Mouse (Mus musculus): ENCODE data around the gene Lrrc38. TPM values are rescaled to one million over a fixed set of nuclear protein-coding genes. Genes with fewer than 3 reads are reported as not detected.

Lrrc38 gene
- total RNA-seq, 1 experiment = 0.22 TPM

DNA sequence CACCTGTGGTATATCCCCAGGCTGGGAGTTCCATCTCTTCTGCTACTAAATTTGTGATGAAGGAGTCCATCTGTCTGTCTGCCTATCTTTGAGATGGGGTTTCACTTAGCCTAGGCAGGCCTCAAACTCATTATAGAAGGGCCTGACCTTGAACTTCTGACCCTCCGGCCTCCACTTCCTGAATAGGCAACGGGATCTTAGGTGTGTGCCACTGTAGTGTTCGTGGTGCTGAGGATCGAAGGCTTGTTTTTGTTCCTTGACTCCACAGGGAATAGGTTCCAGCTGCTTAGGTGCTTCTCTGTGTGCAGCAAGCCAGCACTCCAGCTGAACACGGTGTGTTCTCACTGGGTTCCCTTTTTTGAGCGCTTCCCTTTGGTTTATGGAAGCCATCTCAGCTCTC lies 36.3 kb upstream of the Lrrc38 start:
- in situ Hi-C loops (cut with MboI; ENCODE audit: low sequenced_read_pairs in 2 of 2, unreplicated experiment in 2 of 2) = no loop called here
- peak overlapping the region; percentile 58; the same call in 1 of the 2 replicates for H3K9ac ChIP-seq (ENCODE audit: insufficient read depth, low read depth, low read length, poor library complexity, severe bottlenecking)
- no peaks in the 10 kb centered on the region for H3K9me3 ChIP-seq (ENCODE audit: control insufficient read depth, insufficient read depth, low read depth, low read length)
- peaks cover 2 to 6% of the 10 kb centered on the region in 2 experiments; a peak in 3 of 4 replicates for H3K4me1 ChIP-seq (ENCODE audit: control insufficient read depth in 2 of 2, insufficient read depth in 2 of 2, low read length in 2 of 2, poor library complexity in 1 of 2)
- TF ChIP-seq HCFC1 (IDR thresholded peaks at IDR 0.05; ENCODE audit: borderline replicate concordance, insufficient read depth, low read length) = no peak
- TF ChIP-seq MAFK (IDR thresholded peaks at IDR 0.05; ENCODE audit: insufficient read depth, low read depth, low read length) = no peak
- TF ChIP-seq ZC3H11A (IDR thresholded peaks at IDR 0.05; ENCODE audit: borderline replicate concordance, low read depth, low read length) = no peak
- H3K27ac ChIP-seq (ENCODE audit: insufficient read depth, low read depth, low read length, poor library complexity, severe bottlenecking) = peak overlapping the region; percentile 53; the same call in 1 of the 2 replicates
- H3K4me3 ChIP-seq (ENCODE audit: insufficient read depth in 1 of 2, low read depth in 1 of 2, low read length in 2 of 2, poor library complexity in 1 of 2, severe bottlenecking in 1 of 2) = no peak overlapping the region
- no peak for DNase-seq (ENCODE audit: low read depth, low spot score)
- H3K36me3 ChIP-seq (ENCODE audit: control insufficient read depth, insufficient read depth, low read length, poor library complexity, severe bottlenecking) = peaks cover 3% of the 10 kb centered on the region; the same call in 1 of the 2 replicates

DNA sequence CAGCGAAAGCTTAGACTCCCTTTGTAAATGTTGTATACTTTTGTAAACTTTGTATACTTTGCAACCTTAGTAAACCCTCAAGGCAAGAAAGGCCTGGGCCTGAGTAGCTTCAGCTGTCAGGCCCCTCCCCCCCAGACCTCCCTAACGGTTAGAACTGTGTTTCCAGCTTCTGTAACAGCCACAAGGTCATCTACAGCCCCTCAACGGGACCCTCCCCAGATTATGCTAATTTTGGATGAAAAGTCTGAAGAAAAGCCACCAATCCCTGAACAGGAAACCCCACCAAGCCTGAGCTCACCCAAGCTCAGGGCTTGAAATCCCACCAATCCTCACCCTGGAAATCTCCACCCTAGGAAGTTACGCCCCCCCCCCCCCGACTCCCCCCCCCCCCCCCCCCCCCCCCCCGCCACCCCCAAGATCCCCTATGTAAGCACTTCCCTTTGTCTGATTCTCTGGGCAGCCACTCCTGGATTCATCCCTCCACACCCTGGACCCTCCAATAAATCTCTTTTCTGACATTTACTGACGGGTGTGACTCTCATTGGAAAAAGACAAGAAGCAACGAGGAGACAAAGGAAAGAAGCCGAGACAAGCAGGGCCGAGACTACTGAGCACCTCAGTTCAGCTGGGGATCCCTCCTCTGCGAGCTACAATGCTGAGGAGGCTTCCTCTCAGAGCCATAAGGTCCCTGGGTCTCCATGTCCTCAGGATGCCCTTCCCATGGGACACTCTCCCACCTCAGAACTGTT lies 25.2 kb upstream of the Lrrc38 start:
- Histone ChIP-seq H3K9ac (ENCODE audit: insufficient read depth, low read depth, low read length, poor library complexity, severe bottlenecking) (no peak overlapping the region), H3K4me3 (ENCODE audit: insufficient read depth in 1 of 2, low read depth in 1 of 2, low read length in 2 of 2, poor library complexity in 1 of 2, severe bottlenecking in 1 of 2) (no peak overlapping the region)
- DNase-seq (ENCODE audit: low read depth, low spot score) = no peak

DNA sequence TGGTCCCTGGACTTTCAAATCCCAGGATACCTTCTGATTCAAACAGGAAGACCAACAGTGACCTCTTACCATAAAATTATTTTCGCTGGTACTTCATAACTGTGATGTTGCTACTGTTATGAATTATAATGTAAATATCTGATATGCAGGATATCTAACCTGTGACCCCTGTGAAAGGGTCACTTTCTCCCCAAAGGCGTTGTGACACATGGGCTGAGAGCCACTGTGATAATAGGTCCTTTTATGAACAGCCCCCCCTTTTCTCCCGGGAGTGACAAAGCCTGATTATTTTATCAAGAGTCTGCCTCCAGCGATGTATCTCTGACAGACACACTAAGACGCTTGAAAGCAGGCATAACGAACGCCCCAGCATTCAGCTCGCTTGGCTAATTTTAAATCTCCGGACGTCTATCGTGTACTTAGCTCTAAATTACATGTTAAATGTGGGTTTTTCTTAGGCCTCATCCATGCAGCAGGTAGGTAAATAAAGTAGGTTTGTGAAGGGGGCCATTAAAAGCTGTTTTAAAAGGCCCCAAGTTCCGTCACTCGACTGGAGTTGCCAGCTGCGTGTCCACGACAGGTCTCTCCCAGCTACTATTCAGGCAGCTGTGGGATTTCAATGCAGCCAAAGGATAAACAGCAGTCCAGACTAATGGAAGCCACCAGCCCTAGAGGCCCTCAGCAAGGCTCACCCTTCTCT lies 24.5 kb upstream of the Lrrc38 start:
- TF ChIP-seq ZNF384 (IDR thresholded peaks at IDR 0.05; ENCODE audit: low read depth, low read length) (no peak), CHD2 (IDR thresholded peaks at IDR 0.05; ENCODE audit: low read depth, low read length) (no peak), ZC3H11A (IDR thresholded peaks at IDR 0.05; ENCODE audit: borderline replicate concordance, low read depth, low read length) (no peak)
- no peaks in the 10 kb centered on the region for H3K36me3 ChIP-seq (ENCODE audit: control insufficient read depth, insufficient read depth, low read length, poor library complexity, severe bottlenecking)
- H3K9ac ChIP-seq (ENCODE audit: insufficient read depth, low read depth, low read length, poor library complexity, severe bottlenecking) = no peak overlapping the region; the same call in 1 of the 2 replicates
- H3K4me3 ChIP-seq (ENCODE audit: insufficient read depth in 1 of 2, low read depth in 1 of 2, low read length in 2 of 2, poor library complexity in 1 of 2, severe bottlenecking in 1 of 2) = no peak overlapping the region
- H3K27ac ChIP-seq (ENCODE audit: insufficient read depth, low read depth, low read length, poor library complexity, severe bottlenecking) = no peak overlapping the region
- H3K4me1 ChIP-seq (ENCODE audit: control insufficient read depth in 2 of 2, insufficient read depth in 2 of 2, low read length in 2 of 2, poor library complexity in 1 of 2) = peaks cover 7 to 13% of the 10 kb centered on the region in 2 experiments
- in situ Hi-C loops (cut with MboI; ENCODE audit: low sequenced_read_pairs in 2 of 2, unreplicated experiment in 2 of 2) = no loop called here
- DNase-seq (ENCODE audit: low read depth, low spot score) = no peak
- no peaks in the 10 kb centered on the region for H3K9me3 ChIP-seq (ENCODE audit: control insufficient read depth, insufficient read depth, low read depth, low read length)

More for the DNA sequence above, 25.2 kb upstream of the Lrrc38 start:
- TF ChIP-seq HCFC1 (IDR thresholded peaks at IDR 0.05; ENCODE audit: borderline replicate concordance, insufficient read depth, low read length) = no peak
- TF ChIP-seq MAFK (IDR thresholded peaks at IDR 0.05; ENCODE audit: insufficient read depth, low read depth, low read length) = no peak
- no peak for TF ChIP-seq ZC3H11A (IDR thresholded peaks at IDR 0.05; ENCODE audit: borderline replicate concordance, low read depth, low read length)
- TF ChIP-seq ZNF384 (IDR thresholded peaks at IDR 0.05; ENCODE audit: low read depth, low read length) = no peak
- TF ChIP-seq CHD2 (IDR thresholded peaks at IDR 0.05; ENCODE audit: low read depth, low read length) = no peak
- peak overlapping the region; percentile 37; the same call in 1 of the 2 replicates for H3K27ac ChIP-seq (ENCODE audit: insufficient read depth, low read depth, low read length, poor library complexity, severe bottlenecking)
- peaks cover 7 to 13% of the 10 kb centered on the region in 2 experiments for H3K4me1 ChIP-seq (ENCODE audit: control insufficient read depth in 2 of 2, insufficient read depth in 2 of 2, low read length in 2 of 2, poor library complexity in 1 of 2)
- in situ Hi-C loops (cut with MboI; ENCODE audit: low sequenced_read_pairs in 2 of 2, unreplicated experiment in 2 of 2) = no loop called here
- H3K9me3 ChIP-seq (ENCODE audit: control insufficient read depth, insufficient read depth, low read depth, low read length) = no peaks in the 10 kb centered on the region
- H3K36me3 ChIP-seq (ENCODE audit: control insufficient read depth, insufficient read depth, low read length, poor library complexity, severe bottlenecking) = no peaks in the 10 kb centered on the region

DNA sequence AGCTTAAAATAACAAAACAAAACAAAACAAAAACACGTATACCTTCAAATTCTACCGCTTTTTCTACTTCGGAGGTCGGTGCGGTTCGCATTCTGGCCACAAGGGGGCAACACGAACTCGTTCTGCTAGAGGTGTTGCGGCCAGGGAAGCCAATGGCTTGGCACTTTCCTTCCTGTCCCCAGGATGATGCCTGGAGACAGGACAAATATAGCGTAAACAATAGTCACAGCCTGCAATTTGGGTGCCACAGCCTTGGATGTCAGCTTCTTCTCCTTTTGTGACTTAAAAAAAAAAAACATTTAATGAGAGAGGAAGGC lies 24.0 kb upstream of the Lrrc38 start:
- Histone ChIP-seq H3K4me1 (ENCODE audit: control insufficient read depth in 2 of 2, insufficient read depth in 2 of 2, low read length in 2 of 2, poor library complexity in 1 of 2) (peaks cover 7 to 13% of the 10 kb centered on the region in 2 experiments), H3K36me3 (ENCODE audit: control insufficient read depth, insufficient read depth, low read length, poor library complexity, severe bottlenecking) (no peaks in the 10 kb centered on the region), H3K9ac (ENCODE audit: insufficient read depth, low read depth, low read length, poor library complexity, severe bottlenecking) (no peak overlapping the region; the same call in 1 of the 2 replicates), H3K4me3 (ENCODE audit: insufficient read depth in 1 of 2, low read depth in 1 of 2, low read length in 2 of 2, poor library complexity in 1 of 2, severe bottlenecking in 1 of 2) (no peak overlapping the region), H3K27ac (ENCODE audit: insufficient read depth, low read depth, low read length, poor library complexity, severe bottlenecking) (no peak overlapping the region), H3K9me3 (ENCODE audit: control insufficient read depth, insufficient read depth, low read depth, low read length) (no peaks in the 10 kb centered on the region)
- TF ChIP-seq ZC3H11A (IDR thresholded peaks at IDR 0.05; ENCODE audit: borderline replicate concordance, low read depth, low read length) = 0 out of 2 replicates have a peak, but pooled peaks have one; percentile 45
- TF ChIP-seq ZNF384 (IDR thresholded peaks at IDR 0.05; ENCODE audit: low read depth, low read length) = no peak
- no peak for TF ChIP-seq MAFK (IDR thresholded peaks at IDR 0.05; ENCODE audit: insufficient read depth, low read depth, low read length)
- no peak for TF ChIP-seq CHD2 (IDR thresholded peaks at IDR 0.05; ENCODE audit: low read depth, low read length)
- TF ChIP-seq HCFC1 (IDR thresholded peaks at IDR 0.05; ENCODE audit: borderline replicate concordance, insufficient read depth, low read length) = no peak
- peak; percentile 73 for DNase-seq (ENCODE audit: low read depth, low spot score)
- in situ Hi-C loops (cut with MboI; ENCODE audit: low sequenced_read_pairs in 2 of 2, unreplicated experiment in 2 of 2) = no loop called here
